In genomic region chr10:93679191-93680007, GRCm38 (mm10) we compare ENCODE assay signal across 8 mouse cellular contexts. TPM values are rescaled to one million over a fixed set of nuclear protein-coding genes. Genes with fewer than 3 reads are reported as not detected.
DNase-seq lines count a peak whose midpoint lies in the region; ATAC-seq and TF ChIP-seq lines count a peak whose summit lies in the region.

No protein-coding gene starts in this region.

- ATAC-seq in intestine, embryonic 16.5 days: peak; percentile 34
- ATAC-seq in lung, postnatal 0 days: peak; percentile 91
- ATAC-seq in frontal cortex, adult (ENCODE audit: low TSS enrichment): no peak

- TF ChIP-seq CTCF in lung, postnatal 0 days (IDR thresholded peaks at IDR 0.05): no peak

- peak overlapping the region; percentile 15; the same call in 1 of the 2 replicates for H3K4me3 ChIP-seq in intestine, embryonic 16.5 days (ENCODE audit: low read length)
- H3K4me3 ChIP-seq in lung, postnatal 0 days (ENCODE audit: low read depth, low read length): no peak overlapping the region

- no peak overlapping the region for H3K27ac ChIP-seq in intestine, embryonic 16.5 days (ENCODE audit: low read length)
- H3K27ac ChIP-seq in lung, postnatal 0 days (ENCODE audit: low read length): peak overlapping the region; percentile 68

- peaks cover 8% of the 10 kb centered on the region; the same call in 1 of the 2 replicates for H3K4me1 ChIP-seq in intestine, embryonic 16.5 days (ENCODE audit: control insufficient read depth, insufficient read depth, low read length)
- H3K4me1 ChIP-seq in lung, postnatal 0 days (ENCODE audit: insufficient read depth, low read depth, low read length): peaks cover 9% of the 10 kb centered on the region; the same call in 1 of the 2 replicates

- H3K27me3 ChIP-seq in intestine, embryonic 16.5 days (replicated peaks; ENCODE audit: control insufficient read depth, insufficient read depth, low read length): no peaks in the 10 kb centered on the region
- H3K27me3 ChIP-seq in lung, postnatal 0 days (replicated peaks; ENCODE audit: insufficient read depth, low read length): no peaks in the 10 kb centered on the region

- no peaks in the 10 kb centered on the region for H3K36me3 ChIP-seq in intestine, embryonic 16.5 days (ENCODE audit: control insufficient read depth, insufficient read depth, low read length)
- no peaks in the 10 kb centered on the region for H3K36me3 ChIP-seq in lung, postnatal 0 days (ENCODE audit: insufficient read depth, low read length)

- H3K4me2 ChIP-seq in intestine, embryonic 16.5 days (ENCODE audit: low read depth, low read length): peak overlapping the region; percentile 41
- peak overlapping the region; percentile 52 for H3K4me2 ChIP-seq in lung, postnatal 0 days (replicated peaks; ENCODE audit: low read depth, low read length)

- peak; percentile 68 for TF ChIP-seq EP300 in lung, postnatal 0 days (IDR thresholded peaks at IDR 0.05)

- no peaks in the 10 kb centered on the region for H3K9me3 ChIP-seq in intestine, embryonic 16.5 days (ENCODE audit: control insufficient read depth, low read length)
- no peaks in the 10 kb centered on the region for H3K9me3 ChIP-seq in lung, postnatal 0 days (ENCODE audit: low read length)

- H3K9ac ChIP-seq in intestine, embryonic 16.5 days (ENCODE audit: low read depth, low read length): no peak overlapping the region
- H3K9ac ChIP-seq in lung, postnatal 0 days (replicated peaks; ENCODE audit: low read depth): peak overlapping the region; percentile 19; the same call in 1 of the 2 replicates

- 30% methylated on average over 19 of the region's 19 CpGs for WGBS in intestine, embryonic 16.5 days
- 15% methylated on average over 19 of the region's 19 CpGs for WGBS in lung, postnatal 0 days

- peak; percentile 59 for DNase-seq in ovary, postnatal 36 days (ENCODE audit: low spot score)
- DNase-seq in ovary, postnatal 14 days (ENCODE audit: low spot score): no peak
- DNase-seq in heart, adult 18-20 months: peak; percentile 73 to 76
- DNase-seq in lung, postnatal 0 days (ENCODE audit: low spot score): peak; percentile 59
- DNase-seq in testis, postnatal 10 days (ENCODE audit: low spot score): peak; percentile 68
- no peak for DNase-seq in embryo, embryonic 9.5 days (ENCODE audit: extremely low spot score)

RNA-seq across cellular contexts. Expression of gene Ntn4, which starts 38.9 kb away (rescaled TPM):
- 10 to 100 TPM; 12.7 to 18.0 TPM for total RNA-seq in heart, adult 18-20 months (2021)
- 0.22 and 0.23 TPM in 2 replicates for polyA plus RNA-seq in intestine, embryonic 16.5 days (2015; fragmentation: Nextera tagmentation; extraction: Ambion mirVana)
- polyA plus RNA-seq in lung, postnatal 0 days (2015; fragmentation: Nextera tagmentation; extraction: Ambion mirVana): 1.3 and 1.4 TPM in 2 replicates

Comparison
In these comparisons a context has a peak if more than half of its experiments do, and no peak if none do; other contexts are left out.
1. DNase-seq: peak in ovary, postnatal 36 days (single experiment), heart, adult 18-20 months (2 of 2), lung, postnatal 0 days (single experiment) and testis, postnatal 10 days (single experiment); none in ovary, postnatal 14 days (single experiment) and embryo, embryonic 9.5 days (single experiment).